ENCODE assay signal across 13 mouse cellular contexts in genomic region chr9:102216746-102217566, GRCm38 (mm10).
DNase-seq lines count a peak whose midpoint lies in the region; ATAC-seq lines count a peak whose summit lies in the region.
"Had no signal": no experiment of that assay in that cellular context is flagged by ENCODE, and none has a peak within 500 bp of the region (broad histone marks: within the 10 kb centered on the region; RNA-seq: fewer than 3 reads in every experiment).

No protein-coding gene starts in this region.

- H3K4me1 ChIP-seq in forebrain, embryonic 12.5 days: peaks cover 44% of the 10 kb centered on the region
- peaks cover 16% of the 10 kb centered on the region for H3K4me1 ChIP-seq in limb, embryonic 10.5 days

- no peak overlapping the region for H3K9ac ChIP-seq in forebrain, embryonic 12.5 days
- H3K9ac ChIP-seq: embryonic facial prominence, embryonic 12.5 days; heart, embryonic 13.5 days; hindbrain, embryonic 13.5 days had no signal

- peak overlapping the region; percentile 42; the same call in 1 of the 2 replicates for H3K27ac ChIP-seq in forebrain, embryonic 12.5 days
- H3K27ac ChIP-seq in limb, embryonic 10.5 days: no peak overlapping the region
- H3K27ac ChIP-seq: embryonic facial prominence, embryonic 12.5 days; heart, embryonic 13.5 days; hindbrain, embryonic 13.5 days; macrophage had no signal

- H3K36me3 ChIP-seq in forebrain, embryonic 12.5 days (replicated peaks): no peaks in the 10 kb centered on the region; the same call in 1 of the 2 replicates
- no peaks in the 10 kb centered on the region for H3K36me3 ChIP-seq in limb, embryonic 10.5 days
- H3K36me3 ChIP-seq: embryonic facial prominence, embryonic 12.5 days; heart, embryonic 13.5 days had no signal

- 22% methylated on average over 7 of the region's 7 CpGs for WGBS in forebrain, embryonic 12.5 days
- 63% methylated on average over 7 of the region's 7 CpGs for WGBS in limb, embryonic 10.5 days

- no peak overlapping the region for H3K4me3 ChIP-seq in forebrain, embryonic 12.5 days (replicated peaks)
- H3K4me3 ChIP-seq in limb, embryonic 10.5 days: no peak overlapping the region
- H3K4me3 ChIP-seq: embryonic facial prominence, embryonic 12.5 days; heart, embryonic 13.5 days; hindbrain, embryonic 13.5 days had no signal

- H3K9me3 ChIP-seq in forebrain, embryonic 12.5 days: no peaks in the 10 kb centered on the region
- H3K9me3 ChIP-seq in limb, embryonic 10.5 days (replicated peaks): no peaks in the 10 kb centered on the region
- H3K9me3 ChIP-seq: embryonic facial prominence, embryonic 12.5 days; heart, embryonic 13.5 days; hindbrain, embryonic 13.5 days had no signal

- no peak for ATAC-seq in forebrain, embryonic 12.5 days (ENCODE audit: low FRiP score)

- peaks cover 66% of the 10 kb centered on the region for H3K27me3 ChIP-seq in forebrain, embryonic 12.5 days
- H3K27me3 ChIP-seq in limb, embryonic 10.5 days (ENCODE audit: low read depth, poor library complexity, severe bottlenecking): no peaks in the 10 kb centered on the region
- H3K27me3 ChIP-seq: embryonic facial prominence, embryonic 12.5 days had no signal

- no peak overlapping the region for H3K4me2 ChIP-seq in forebrain, embryonic 12.5 days
- H3K4me2 ChIP-seq: embryonic facial prominence, embryonic 12.5 days; heart, embryonic 13.5 days; hindbrain, embryonic 13.5 days had no signal

- peak; percentile 15 for DNase-seq in adrenal gland, postnatal 14 days
- no peak for DNase-seq in adrenal gland, adult 8-10 months
- DNase-seq in kidney, postnatal 14 days: peak; percentile 10
- DNase-seq in kidney, postnatal 25 days: no peak
- peak; percentile 34 for DNase-seq in lung, postnatal 14 days
- DNase-seq in embryo, embryonic 10 days (ENCODE audit: low spot score): no peak
- DNase-seq in limb, embryonic 10.5 days (ENCODE audit: low spot score): no peak
- DNase-seq: kidney, adult 8-10 months had no signal

Comparison
In these comparisons a context has a peak if more than half of its experiments do, and no peak if none do; other contexts are left out.
1. DNase-seq: peak in adrenal gland, postnatal 14 days (single experiment), kidney, postnatal 14 days (single experiment) and lung, postnatal 14 days (single experiment); none in adrenal gland, adult 8-10 months (single experiment), kidney, postnatal 25 days (0 of 2), embryo, embryonic 10 days (single experiment) and limb, embryonic 10.5 days (single experiment).